Mouse (Mus musculus) thymus, postnatal 25 days (tissue): ENCODE data around the gene Gm2244.
A peak's percentile ranks its signal among the peaks of the same experiment; 100 is the strongest.
"Not testable (repeated sequence)": the region's sequence is repeated elsewhere in the genome, so short reads cannot be mapped to it uniquely, and the experiment has no call there.

Experiments used
- DNase-seq: peaks from one replicate; pipeline ENCODE4 v3.0.0; 2022

The Gm2244 gene

GRCm38 (mm10) chr14:19549863-19550262, at the start of gene Gm2244:
Gm2244 (minus strand) TSS chr14:19549963.
- DNase-seq: not testable (repeated sequence)

DNA sequence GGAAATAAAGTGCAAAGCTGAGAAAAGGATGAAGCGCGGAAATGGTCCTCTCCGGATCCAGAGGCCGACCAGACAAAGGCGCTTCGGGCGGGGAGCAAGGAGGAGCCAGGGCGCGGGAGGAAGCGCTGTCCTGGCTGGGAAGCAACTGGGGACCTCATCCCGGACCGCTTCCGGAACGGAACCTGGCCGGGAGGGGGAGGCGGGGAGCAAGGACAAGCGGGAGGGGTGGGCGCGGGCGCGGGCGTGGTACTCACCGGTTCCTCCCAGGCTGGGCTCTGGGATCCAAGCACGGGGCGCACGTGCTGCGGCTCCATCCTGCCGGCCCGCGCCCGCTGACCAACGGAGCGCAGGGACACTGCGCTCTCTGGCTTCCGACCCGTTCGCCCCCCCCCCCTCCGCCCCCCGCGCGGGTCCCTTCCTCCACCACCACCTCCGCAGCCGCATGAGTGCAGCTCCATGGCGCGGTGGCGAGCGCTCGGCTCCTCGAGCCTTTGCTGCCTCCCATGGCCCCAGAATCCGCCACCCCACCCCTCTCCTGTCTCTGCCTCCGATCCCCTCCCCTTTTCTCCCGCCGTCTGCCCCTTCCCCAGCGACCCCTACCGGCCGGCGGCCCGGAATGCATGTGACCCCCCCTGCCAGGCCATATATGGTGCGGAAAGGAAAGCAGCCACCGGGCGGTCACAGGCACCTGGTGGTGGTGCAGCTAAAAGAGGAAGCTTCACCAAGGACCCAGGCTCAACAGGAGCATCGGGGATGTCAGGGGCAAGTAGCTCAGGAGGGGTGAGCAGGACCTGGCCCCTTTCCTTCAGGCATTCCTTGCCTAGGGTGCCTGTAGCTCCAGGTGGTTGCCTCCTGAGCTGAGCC, 35.3 kb upstream of the Gm2244 start, which contains the start of gene Gm2237:
Gene Gm2237, minus strand, starts transcription at position 332 of the 864 bp plus-strand sequence.
- peak; percentile 24 for DNase-seq
